Mouse (Mus musculus) fibroblast of lung, adult 2 months (primary cell): ENCODE data around the gene Ndufs7.
A peak's percentile ranks its signal among the peaks of the same experiment; 100 is the strongest.

ENCODE experiments used
- DNase-seq: peaks from one replicate; pipeline ENCODE4 v3.0.0-alpha.2; 2011; ENCODE audit warnings: low read depth

Ndufs7 gene

DNA sequence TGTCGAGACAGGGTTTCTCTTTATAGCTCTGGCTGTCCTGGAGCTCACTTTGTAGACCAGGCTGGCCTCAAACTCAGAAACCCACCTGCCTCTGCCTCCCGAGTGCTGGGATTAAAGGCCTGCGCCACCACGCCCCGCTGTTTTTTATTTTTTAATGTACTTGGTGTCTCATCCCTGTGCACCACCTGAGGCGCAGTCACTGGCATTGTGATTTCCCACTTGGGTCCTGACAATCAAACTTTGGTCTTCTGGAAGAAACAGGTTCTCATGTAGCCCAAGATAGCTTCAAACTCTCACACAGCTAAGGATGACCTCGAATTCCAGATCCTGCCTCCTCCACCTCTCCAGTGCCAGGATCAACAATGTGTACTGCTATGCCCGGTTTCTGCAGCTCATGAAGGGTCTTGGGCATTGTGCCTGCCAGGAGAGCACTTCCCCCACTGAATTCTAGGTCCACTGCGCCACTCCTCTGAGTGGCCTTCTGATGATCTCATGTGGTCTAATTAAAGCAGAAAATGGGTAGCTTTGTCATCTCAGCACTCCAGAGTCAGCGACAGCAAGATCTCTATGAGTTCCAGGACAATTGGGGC is 13.9 kb downstream of the Ndufs7 start:
- DNase-seq = no peak

DNA sequence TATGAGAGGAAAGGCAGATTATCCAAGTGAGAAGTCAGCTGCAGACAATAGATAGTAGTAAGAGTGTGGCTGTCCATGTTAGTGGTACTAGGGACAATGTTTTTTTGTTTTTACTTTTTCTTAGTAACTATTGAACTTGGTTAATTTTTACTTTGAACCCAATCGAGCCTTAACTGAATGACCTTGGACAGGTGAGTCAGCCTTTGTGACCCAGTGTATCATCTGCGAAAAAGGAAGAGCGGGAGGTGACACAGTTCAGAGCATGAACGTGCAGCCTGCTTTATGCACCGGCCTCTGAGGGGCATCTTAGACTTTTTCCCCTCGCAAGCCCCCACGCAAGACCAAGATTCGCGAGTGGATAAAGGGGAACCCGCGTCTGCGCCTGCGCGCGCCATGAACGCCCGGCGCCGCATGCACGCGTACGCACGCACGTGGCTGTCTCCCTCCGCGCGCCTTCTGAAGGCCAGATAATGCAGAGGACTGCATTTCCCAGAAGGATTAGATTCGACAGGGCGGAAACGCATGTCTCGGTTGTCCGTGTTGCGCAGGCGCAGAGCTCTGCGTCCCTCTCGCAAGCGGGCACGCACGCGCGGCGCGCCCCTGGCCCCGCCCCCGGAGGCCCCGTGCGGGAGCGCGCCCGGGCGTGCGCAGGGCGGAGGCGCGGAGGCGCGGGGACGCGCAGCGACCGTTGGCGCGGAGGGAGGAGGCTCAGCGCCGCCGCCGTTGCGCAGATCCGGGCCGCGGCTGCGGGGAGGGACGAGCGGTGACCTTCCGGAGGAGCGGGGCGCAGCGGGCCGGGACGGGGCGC is 15.6 kb downstream of the Ndufs7 start:
- peak; percentile 95 for DNase-seq

DNA sequence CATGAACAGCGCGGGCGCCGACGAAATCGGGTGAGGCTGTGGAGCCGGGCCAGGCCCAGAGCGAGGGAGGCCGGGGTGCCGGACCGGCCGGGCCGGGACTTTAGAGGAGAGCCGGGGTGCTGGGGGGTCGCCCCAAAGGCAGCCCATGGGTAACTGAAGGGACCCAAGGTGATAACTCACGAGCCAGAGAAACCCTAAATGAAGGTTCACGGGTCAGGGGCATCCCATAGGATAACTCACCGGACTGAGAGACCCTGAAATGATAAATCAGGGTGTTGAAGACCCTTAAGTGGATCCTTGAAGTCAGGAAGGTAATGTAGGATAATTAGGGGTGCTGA is 16.2 kb downstream of the Ndufs7 start:
- DNase-seq = no peak

DNA sequence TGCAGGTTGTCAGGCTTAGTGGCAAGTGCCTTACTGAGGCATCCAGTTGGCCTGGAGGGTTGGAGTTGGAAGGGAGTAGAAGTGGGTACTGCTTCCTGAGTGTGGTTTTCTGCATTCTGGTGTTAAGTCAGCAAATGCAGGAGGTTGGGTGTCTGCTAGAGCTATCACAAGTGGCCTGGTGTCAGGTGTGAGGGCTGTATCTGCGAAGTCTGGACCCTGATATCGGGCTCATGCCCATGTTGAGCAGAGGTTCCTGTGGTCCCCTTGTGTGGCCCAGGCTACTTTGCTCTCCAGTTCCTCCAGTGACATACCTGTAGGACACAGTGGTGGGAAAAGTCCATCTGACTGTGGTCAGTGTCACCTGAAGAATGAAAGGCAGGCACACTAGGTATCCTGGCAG is 21.2 kb downstream of the Ndufs7 start:
- no peak for DNase-seq

DNA sequence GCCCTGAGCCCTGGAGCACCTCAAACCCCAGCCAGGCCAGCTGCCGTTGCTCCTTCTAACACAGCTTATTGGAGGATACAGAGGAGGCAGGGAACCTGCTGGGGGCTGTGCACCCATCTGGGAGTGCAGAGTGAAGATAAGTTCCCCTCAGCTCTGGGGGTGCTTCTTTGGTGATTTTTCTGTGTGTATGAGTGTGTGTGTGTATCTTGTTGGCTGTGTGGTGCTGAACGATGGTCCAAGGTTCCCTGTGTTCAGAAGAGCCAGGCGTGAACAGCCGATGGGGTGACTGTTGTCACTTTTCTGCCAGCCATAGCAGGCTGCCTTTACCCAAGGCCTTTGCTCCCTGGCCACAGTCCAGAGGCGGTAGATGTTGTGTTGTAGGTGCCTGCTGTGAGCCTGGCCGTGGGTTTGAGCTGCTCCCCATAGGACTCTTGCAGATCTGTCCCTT is 21.8 kb downstream of the Ndufs7 start:
- no peak for DNase-seq

DNA sequence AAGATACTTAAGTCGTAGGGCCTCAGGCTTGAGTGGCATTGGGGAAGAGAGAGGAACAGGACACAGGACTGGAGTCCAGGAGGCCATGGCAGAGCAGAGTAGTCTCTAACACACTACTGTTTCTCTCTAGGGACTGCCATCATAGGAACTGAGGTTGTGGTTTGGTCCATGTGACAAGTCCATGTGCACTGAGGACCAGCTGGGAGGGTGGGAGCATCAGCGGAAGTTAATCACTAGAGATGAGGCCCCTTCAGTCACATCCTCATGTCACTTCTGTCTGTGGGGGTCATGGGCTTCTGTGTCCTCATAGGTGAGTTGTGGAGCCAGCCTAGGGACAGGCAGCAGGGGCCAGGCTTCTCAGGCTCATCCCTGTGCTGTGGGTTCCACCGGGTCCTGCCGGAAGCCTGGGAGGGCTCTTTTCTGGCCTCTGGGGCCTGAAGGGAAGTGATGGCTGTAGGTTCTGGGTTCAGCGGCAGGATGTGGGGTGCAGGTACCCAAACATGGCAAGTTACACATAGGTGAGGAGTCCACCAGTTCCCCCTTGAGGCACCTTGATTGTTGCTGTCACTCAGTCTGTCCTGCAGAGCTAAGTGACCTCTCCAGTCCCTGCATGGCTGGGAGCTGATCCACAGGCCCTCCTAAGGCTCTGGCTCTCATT is 22.4 kb downstream of the Ndufs7 start:
- DNase-seq = no peak

DNA sequence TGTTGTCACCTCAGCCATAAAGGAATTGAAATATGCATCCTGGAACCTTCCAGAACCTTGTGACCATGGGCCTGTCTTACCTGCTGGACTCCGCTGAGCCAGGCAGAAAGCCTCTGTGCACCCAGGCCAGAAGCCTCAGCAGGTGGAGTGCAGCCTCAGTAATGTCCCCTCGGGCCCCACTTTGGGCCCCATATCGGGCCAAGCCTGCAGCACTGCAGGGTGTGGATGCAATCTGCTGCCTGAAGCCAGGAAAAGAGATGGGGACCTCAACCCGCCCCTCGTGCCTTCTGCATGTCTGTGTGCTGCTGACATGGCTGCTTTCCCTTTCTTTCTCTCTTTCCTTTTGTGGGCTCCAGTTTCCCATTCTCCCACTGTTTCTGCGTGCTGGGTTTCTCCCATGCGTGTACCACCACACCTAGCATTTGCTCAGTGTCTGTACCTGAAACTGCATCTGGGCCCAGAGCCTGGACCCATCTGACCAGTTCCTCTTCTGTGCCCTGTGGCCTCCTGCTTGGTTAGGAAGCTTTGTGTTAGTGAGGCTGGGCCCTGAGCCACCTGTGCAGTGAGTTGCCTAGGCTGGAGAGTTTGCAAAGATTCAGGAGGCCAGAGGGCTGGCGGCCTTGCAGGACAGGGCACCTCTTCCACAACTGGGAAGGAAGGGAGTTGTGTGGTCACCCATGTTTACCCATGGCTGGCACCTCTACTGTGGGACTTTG is 23.1 kb downstream of the Ndufs7 start:
- DNase-seq = no peak

DNA sequence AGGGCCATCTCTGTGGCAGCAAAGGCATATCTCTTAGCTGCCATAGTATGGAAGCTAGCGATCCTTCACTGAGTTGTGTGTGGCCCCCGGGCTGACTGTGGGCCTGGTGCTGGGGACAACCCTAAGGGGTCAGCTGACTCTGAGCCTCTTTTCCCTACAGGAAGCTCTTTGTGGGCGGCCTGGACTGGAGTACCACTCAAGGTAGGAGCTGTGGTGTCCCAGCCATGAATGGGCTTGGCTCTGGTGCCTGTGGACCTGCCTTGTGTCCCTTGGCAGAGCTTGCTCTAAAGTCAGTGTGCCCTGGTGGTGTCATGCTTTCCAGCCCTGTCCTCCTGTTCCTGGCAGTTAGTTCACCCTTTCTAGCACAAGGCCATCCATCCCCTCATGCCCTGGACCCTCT is 24.9 kb downstream of the Ndufs7 start:
- no peak for DNase-seq

DNA sequence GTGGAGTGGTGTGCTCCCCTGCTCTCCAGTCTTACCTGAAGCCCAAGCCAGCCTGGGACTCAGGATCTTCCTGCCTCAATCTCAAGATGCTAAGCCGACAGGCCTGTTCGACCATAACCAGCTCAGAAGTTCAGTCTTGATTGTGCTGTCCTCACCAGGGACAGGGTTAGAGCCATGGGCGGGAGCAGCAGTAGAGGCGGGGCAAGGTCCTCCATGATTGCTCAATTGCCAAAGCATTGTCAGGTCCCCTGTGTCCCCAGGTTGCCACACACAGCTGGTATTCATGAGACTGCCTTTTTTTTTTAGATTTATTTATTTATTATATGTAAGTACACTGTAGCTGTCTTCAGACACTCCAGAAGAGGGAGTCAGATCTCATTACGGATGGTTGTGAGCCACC is 27.3 kb downstream of the Ndufs7 start:
- no peak for DNase-seq

DNA sequence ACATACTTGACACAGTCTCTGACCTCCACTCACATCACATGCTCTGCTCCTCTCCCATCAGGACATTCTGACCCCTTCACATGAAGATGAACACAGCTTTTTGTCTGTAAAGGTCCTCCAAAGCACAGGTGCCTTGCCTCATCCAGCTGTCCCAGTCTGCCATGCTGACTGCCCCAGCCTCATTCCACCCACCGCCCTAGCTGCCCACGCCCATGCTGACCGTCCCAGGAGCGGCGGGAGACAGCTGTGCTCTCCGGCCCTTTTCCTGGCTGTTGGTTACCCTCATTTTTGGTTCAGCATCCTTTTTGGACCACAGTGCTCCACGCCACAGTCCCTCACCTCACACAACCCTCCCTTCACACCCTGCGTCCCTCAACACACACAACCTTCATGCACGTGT is 29.5 kb downstream of the Ndufs7 start:
- DNase-seq = no peak

DNA sequence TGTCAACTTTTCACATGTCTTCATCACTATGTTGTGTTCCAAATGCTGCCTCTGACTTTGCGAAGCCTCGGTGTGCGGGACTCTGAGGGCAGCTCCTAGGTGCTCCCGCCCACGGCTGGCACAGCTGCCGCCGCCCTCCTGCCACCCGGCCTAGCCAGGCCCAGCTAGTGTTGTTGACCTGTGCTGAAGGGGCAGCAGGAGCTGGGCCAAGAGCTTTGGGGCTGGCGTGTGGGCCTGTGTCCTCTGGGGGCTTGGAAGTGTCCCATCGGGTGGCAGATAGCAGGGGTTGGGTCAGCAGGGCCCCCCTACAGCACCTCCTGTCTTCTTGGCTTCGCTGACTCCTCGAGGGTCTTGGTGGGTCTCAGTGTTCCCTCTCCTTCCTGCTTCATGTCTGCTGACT is 30.4 kb downstream of the Ndufs7 start:
- no peak for DNase-seq

DNA sequence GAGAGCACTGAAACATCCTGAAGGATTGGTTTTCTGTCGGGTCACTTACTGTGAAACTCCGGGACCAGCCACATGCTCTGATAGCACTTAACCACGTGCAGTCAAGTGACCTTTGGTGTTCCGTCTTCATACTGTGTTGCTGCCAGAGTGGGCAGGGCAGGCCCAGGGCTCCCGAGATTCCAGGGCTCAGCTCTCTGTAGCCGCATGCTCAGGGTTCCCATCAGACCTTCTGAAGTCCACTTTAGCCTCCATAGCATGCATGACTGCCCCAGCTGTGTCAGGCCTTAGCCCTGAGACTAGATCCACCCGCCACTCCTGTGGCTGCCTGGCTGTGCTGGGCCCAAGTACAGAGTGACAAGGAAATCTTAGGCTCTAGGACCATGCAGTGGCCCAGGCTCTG is 32.4 kb downstream of the Ndufs7 start:
- DNase-seq = no peak

DNA sequence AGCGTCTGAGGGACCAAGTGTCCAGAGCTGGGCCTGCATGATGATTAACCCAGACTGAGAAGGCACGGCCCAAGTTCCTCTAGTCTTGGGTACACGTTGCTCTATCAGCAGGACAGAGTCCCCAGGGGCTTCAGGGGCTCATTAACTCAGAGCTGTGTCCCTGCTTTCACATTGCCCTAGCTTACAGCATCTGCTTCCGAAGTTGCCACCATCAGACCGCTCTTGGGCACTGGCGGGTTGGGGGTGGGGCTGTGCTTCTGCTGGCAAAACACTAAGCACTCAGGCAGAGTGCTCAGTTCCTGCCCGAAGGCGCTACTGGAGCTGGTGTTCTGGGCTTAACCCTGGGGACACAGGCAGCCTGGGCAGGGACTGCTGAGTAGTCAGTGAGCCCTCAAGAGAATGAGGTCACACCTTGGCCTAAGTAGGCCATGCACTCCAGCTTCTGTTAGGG is 33.0 kb downstream of the Ndufs7 start:
- DNase-seq = no peak

DNA sequence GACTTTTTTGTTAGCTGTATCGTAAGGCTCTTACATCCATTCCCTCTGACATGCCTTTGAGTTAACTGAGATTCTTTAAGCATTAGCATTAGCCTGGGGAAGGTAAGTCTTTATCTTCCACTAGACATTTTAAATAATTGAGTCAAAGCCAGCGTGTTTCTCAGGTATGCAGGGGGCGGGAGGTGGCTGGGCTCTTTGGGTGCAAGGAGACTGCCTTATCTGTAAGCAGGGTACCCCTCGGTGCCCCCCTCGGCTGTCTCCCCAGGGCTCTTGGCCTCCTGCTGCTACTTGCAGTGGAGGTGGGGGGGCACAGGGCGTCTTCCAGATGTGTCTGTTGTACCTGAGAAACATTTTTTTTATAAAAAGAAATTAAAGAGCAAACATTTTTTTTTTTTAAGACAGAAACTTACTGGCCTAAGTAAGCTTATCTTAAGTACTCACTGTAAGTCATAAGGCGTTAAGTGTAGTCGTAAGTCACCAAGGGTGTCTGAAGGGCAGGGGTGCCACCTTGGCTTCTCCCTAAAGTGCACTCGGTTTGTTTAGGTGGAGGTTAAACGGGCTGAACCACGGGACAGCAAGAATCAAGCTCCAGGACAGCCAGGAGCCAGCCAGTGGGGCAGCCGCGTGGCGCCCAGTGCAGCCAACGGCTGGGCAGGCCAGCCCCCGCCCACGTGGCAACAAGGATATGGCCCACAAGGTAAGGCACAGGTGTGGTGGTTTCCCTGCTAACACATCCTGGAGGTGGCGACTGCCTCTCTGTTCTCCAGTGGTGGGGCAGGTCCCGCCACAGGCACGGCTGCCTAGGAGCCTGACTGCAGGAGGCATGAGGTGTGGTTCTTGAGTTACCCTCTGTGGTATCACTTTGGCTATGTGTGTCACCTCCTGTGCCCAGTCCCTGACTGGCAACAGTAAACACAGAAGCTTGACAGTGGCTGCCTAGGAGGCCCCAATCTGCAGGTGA is 33.8 kb downstream of the Ndufs7 start:
- no peak for DNase-seq

DNA sequence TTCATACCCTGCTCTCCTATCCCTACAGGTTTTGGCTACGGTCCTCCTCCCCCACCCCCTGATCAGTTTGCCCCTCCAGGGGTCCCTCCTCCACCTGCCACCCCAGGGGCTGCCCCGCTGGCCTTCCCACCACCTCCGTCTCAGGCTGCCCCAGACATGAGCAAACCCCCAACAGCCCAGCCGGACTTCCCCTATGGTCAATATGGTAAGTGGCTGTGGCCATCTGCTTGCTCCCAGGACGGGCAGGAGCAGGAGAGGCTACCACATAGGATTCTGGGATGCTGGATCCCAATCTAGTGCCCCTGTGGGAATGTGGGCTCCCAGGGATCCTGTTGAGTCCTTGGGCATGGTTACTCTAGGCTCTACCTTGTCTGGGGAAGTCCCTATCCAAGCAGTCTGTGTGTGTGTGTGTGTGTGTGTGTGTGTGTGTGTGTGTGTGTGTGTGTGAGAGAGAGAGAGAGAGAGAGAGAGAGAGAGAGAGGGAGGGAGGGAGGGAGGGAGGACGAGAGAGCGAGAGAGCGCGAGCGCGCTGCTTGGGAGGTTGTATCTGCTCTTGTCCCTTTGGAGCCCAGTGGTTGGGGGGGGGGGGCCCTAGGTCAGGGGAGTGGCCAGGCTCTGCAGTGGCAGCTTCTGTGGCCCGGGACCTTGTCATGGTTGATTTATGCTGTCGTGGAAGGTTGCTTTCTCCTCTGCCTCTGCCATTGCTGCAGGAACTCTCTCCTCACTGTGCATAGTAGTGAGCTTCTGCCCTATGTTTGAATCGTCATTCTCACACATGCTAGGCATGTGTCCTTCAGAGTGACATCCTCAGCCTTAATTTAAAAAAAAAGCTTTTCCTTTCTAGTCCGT is 36.5 kb downstream of the Ndufs7 start:
- no peak for DNase-seq

DNA sequence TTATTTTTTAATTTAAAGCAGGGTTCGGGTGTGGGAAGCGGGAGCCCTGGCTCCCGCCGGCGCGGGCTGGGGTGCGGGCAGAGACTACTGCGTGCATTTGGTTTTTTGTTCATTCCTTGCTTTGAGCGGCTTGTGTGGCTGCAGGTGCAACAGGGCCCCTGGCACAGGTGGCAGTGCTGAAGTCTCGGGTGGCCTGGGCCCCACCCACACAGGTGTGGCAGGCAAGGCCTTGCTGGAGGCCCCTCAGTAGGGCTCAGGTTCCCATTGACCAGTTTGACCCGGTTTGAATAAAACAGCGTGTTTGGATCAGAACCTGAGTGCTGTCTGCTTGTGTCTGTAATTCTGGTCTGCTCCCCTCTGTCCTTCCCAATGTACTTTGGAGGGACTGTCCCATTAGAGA is 39.2 kb downstream of the Ndufs7 start:
- DNase-seq = no peak

DNA sequence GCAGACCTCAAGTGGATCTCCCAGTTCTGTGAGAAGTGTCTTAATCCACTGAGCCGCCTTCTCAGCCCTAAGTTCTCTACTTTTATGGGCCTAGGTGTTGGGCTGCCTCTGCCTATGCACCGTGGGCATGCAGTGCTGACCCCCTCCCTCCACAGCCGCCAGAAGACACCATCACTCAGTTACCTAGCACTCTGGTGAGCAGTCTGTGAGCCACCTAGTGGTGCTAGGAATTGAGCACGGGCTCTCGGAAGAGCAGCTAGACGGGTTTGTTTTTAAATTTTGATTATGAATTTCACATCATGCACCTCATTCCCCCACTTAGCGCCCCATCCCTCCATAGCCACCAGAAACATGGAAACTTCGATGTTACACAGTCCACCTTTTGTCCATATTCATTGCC is 39.7 kb downstream of the Ndufs7 start:
- no peak for DNase-seq

DNA sequence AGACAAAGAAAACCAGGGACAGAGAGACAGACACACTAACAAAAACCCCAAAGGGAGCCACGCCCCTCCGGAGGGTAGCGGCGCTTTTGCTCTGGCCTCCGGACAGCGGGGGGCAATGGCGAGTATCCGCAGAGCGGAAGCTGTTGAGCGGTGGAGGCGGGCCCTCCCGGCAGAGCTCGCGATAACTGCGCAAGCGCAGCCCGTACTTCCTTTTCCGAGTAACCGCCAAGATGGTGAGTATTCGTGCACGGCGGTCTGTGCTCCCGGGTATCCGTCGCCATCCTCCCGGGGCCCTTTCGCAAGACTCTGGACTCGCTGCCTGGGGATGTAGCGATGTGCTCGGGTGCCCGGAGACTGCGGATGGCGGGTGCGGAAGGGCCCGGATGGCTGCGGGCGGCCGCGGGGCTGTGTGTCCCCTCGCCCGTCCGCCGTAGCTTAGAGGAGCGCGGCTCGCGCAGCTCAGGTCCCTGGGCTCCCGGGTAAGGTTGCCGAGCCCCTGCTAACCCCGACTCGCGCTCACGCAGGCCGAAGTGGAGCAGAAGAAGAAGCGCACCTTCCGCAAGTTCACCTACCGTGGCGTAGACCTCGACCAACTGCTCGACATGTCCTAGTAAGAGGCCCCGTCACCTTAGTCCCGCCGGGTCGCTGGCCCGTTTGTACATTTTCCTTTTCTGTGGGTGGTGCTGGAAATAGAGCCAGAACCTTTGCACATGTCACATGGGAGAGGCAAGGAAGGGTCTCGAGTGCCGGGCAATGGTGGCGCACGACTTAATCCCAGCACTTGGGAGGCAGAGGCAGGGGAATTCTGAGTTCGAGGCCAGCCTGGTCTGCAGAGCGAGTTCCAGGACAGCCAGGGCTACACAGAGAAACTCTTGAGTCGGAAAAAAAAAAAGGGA is 43.6 kb downstream of the Ndufs7 start, which contains the start of gene Rps15:
Gene Rps15 (plus strand): TSS at position 203 of the 896 bp plus-strand sequence.
- peak; percentile 92 for DNase-seq

DNA sequence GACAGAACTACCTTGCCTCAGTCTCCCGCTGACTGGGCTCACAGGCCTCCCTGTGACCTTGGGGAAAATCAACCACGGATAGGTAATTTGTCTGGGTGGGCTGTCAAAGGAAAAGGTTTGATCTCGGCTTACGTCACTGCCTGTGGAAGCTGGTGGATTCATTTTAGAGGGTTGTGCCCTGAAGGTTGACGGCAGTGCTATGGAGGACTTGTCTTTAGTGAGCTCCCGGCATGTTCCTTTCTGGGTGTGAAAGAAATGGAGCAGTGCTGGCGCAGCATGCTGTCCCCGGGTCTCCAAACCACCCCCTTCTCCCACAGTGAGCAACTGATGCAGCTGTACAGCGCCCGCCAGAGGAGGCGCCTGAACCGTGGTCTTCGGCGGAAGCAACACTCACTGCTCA is 44.4 kb downstream of the Ndufs7 start:
- DNase-seq = no peak
